Mouse (Mus musculus) C2C12 (cell line): ENCODE results near the gene Tcaf2. TPM values are rescaled to one million over a fixed set of nuclear protein-coding genes. Genes with fewer than 3 reads are reported as not detected.

Experiments used
- H3K27me3 ChIP-seq: one replicate; pipeline ENCODE4 v1.6.1; 2011; ENCODE audit not compliant: control insufficient read depth, insufficient read depth, insufficient read length
- H3K36me3 ChIP-seq: one replicate; pipeline ENCODE4 v1.6.1; 2011; ENCODE audit not compliant: control insufficient read depth, insufficient read depth
- H3K4me3 ChIP-seq: one replicate; pipeline ENCODE4 v1.5.1; 2011; ENCODE audit warnings: mild to moderate bottlenecking, control low read depth; ENCODE audit not compliant: poor library complexity, insufficient read depth, severe bottlenecking
- H3K79me2 ChIP-seq: one replicate; pipeline ENCODE4 v1.6.1; 2011; ENCODE audit not compliant: control insufficient read depth, insufficient read depth
- H3K79me3 ChIP-seq: one replicate; pipeline ENCODE4 v1.6.1; 2011; ENCODE audit warnings: low read depth, control low read depth
- H3ac ChIP-seq: one replicate; pipeline ENCODE3; 2011; ENCODE audit warnings: low read depth; ENCODE audit not compliant: control insufficient read depth, insufficient read length
- CEBPB ChIP-seq: IDR thresholded peaks from one replicate; pipeline ENCODE4 v1.6.1; 2011; ENCODE audit warnings: low read depth, mild to moderate bottlenecking, control low read depth, moderate library complexity
- CTCF ChIP-seq: IDR thresholded peaks from one replicate; pipeline ENCODE4 v1.5.1; 2011; ENCODE audit not compliant: control insufficient read depth, insufficient read depth, insufficient read length
- FOSL1 ChIP-seq: IDR thresholded peaks from one replicate; pipeline ENCODE4 v1.8.0; 2011; ENCODE audit warnings: mild to moderate bottlenecking, low read length; ENCODE audit not compliant: poor library complexity, insufficient read depth, severe bottlenecking
- MAX ChIP-seq: IDR thresholded peaks from one replicate; pipeline ENCODE4 v1.6.1; 2011; ENCODE audit warnings: mild to moderate bottlenecking, control low read depth
- MYOD1 ChIP-seq: IDR thresholded peaks from one replicate; pipeline ENCODE4 v1.6.1; 2011; ENCODE audit warnings: low read depth; ENCODE audit not compliant: control insufficient read depth, insufficient read length
- MYOG ChIP-seq: IDR thresholded peaks from one replicate; pipeline ENCODE4 v1.6.1; 2011; ENCODE audit not compliant: control insufficient read depth, insufficient read length; ENCODE audit errors: extremely low read depth
- USF1 ChIP-seq: IDR thresholded peaks from one replicate; pipeline ENCODE4 v1.6.1; 2011; ENCODE audit warnings: low read depth, mild to moderate bottlenecking, control low read depth, moderate library complexity
- polyA plus RNA-seq: library from polyadenylated mRNA; unstranded; fragments of >200 nt; fragmentation: generic; extraction: Trizol; gene quantifications from one replicate; pipeline ENCODE4 v1.2.1, GENCODE M21; 2012; ENCODE audit warnings: missing spikeins

Gene Tcaf2
- polyA plus RNA-seq, 1 experiment = 4.3 TPM

DNA sequence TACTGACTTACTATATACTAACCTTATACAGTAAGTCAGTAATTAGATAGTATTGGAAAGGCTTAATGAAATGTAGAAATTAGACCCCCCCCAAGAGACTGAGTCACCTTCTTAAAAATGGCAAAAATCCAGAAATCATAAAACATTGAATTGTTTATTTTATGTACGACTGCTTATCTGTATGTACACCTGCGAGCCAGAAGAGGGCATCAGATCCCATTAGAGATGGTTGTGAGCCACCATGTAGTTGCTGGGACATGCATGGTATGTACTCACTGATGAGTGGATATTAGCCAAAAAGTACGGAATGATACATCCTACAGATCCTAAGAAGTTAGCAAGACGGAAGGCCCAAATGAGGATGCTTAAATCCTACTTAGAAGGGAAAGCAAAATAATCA, 13.7 kb downstream of the Tcaf2 start:
- no peak overlapping the region for H3K4me3 ChIP-seq
- H3K79me3 ChIP-seq = no peaks in the 10 kb centered on the region
- H3K27me3 ChIP-seq = no peaks in the 10 kb centered on the region
- no peak overlapping the region for H3ac ChIP-seq
- TF ChIP-seq USF1 = no peak
- TF ChIP-seq CEBPB = no peak
- TF ChIP-seq CTCF = no peak
- no peak for TF ChIP-seq MYOD1
- no peak for TF ChIP-seq FOSL1
- no peak for TF ChIP-seq MAX
- no peak for TF ChIP-seq MYOG
- no peaks in the 10 kb centered on the region for H3K36me3 ChIP-seq
- no peaks in the 10 kb centered on the region for H3K79me2 ChIP-seq

DNA sequence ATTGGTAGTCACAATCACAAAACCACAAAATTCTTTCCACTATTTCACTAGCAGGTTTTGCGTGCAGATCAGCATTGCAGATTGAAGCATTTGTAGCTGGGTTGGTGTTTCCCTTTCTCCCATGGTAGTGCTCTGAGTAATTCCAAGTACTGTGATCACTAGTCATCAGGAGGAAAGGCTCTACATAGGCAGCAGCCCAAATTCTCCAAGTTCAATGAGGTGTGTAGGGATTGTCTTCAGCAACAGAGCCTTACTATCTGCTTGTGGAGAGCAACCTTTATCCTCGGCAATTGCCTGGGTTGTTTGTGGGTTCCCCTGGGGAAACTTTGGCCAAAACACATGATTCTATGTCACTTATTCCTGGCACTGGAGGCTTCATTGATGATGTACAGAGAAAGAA, 28.1 kb downstream of the Tcaf2 start:
- H3K79me2 ChIP-seq = no peaks in the 10 kb centered on the region
- H3K4me3 ChIP-seq = no peak overlapping the region
- TF ChIP-seq USF1 (no peak), MYOD1 (no peak), FOSL1 (no peak), MAX (no peak), MYOG (no peak), CEBPB (no peak), CTCF (no peak)
- no peaks in the 10 kb centered on the region for H3K27me3 ChIP-seq
- no peaks in the 10 kb centered on the region for H3K79me3 ChIP-seq
- no peaks in the 10 kb centered on the region for H3K36me3 ChIP-seq
- H3ac ChIP-seq = no peak overlapping the region

DNA sequence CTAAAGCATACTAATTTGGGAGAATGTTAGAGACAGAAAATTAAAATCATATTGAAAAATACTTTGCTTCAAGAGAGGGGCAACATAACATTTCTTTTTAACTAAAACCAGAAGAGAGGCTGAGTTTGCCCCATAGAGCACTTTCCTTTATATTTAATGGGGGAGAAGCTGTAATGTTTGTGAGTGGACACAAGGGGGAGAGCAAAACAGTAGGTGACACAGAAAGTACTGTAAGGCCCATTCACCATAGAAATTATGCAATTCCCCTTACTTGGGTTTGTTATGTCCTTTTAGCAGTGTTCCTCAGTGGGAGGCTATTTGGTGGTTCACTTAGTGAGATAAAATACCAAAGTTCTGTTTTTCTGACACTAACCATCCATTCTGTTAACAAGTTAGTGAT, 32.8 kb downstream of the Tcaf2 start:
- TF ChIP-seq CEBPB (peak; percentile 46), FOSL1 (no peak)

GRCm38 (mm10) chr6:42610954-42611522, 34.0 kb downstream of the Tcaf2 start:
- H3ac ChIP-seq = no peak overlapping the region
- H3K27me3 ChIP-seq = no peaks in the 10 kb centered on the region
- H3K4me3 ChIP-seq = no peak overlapping the region
- TF ChIP-seq USF1 (no peak), MAX (no peak), CTCF (no peak), MYOD1 (no peak), MYOG (no peak), FOSL1 (no peak), CEBPB (no peak)
- no peaks in the 10 kb centered on the region for H3K36me3 ChIP-seq
- H3K79me2 ChIP-seq = no peaks in the 10 kb centered on the region
- H3K79me3 ChIP-seq = no peaks in the 10 kb centered on the region

More for the DNA sequence above, 32.8 kb downstream of the Tcaf2 start:
- Histone ChIP-seq H3K79me3 (no peaks in the 10 kb centered on the region), H3K4me3 (no peak overlapping the region), H3K27me3 (no peaks in the 10 kb centered on the region), H3ac (no peak overlapping the region), H3K36me3 (no peaks in the 10 kb centered on the region), H3K79me2 (no peaks in the 10 kb centered on the region)

- H3K79me3 ChIP-seq = no peaks in the 10 kb centered on the region
- no peaks in the 10 kb centered on the region for H3K36me3 ChIP-seq
- TF ChIP-seq MYOG = no peak
- peaks cover 5% of the 10 kb centered on the region for H3K27me3 ChIP-seq
- H3ac ChIP-seq = no peak within 1 kb of the TSS
- H3K79me2 ChIP-seq = no peaks in the 10 kb centered on the region
- no peak within 1 kb of the TSS for H3K4me3 ChIP-seq
Measured at GRCm38 (mm10) chr6:42597592-42597991, 47.5 kb downstream of the Tcaf2 start, which contains the start of gene Tcaf3. TSS of gene Tcaf3 (minus strand) at chr6:42597692.

DNA sequence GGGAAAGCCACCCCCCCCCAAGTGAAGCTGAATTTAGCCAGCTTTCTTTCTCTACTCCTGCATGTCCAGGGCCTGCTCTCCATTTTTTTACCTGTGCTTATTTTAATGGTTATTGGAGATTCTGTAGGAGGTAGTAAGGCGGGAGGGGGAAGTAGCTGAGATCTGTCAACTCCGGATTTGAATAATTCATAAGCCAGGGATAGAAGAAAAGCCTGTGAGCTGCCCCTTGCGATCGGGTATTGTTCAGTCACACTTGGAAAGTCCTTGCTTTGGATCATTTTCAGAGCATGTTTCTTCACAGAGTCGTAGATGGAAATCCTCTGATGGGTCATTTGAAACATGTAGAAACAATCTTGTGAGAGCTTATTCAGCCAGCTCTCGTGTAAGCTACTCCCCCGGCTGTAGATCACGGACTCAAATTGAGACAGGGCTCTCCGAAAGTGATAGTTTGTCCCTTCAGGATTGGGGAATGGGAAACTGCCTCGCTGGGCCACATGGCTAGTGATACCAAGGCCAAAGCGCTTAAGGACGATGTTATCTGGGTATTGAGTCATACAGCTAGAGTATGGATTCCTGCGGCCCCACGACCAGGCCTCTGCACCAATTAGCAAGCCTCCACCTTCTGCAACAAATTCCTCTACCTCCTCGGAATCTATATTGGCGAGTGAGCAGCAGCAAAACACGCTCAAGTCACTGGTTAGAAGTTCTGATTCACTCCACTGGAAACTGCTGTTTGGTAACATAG, 51.7 kb downstream of the Tcaf2 start:
- no peaks in the 10 kb centered on the region for H3K79me2 ChIP-seq
- no peak overlapping the region for H3K4me3 ChIP-seq
- no peak overlapping the region for H3ac ChIP-seq
- no peaks in the 10 kb centered on the region for H3K36me3 ChIP-seq
- H3K27me3 ChIP-seq = peaks cover 5% of the 10 kb centered on the region
- TF ChIP-seq MAX (no peak), CEBPB (no peak), MYOD1 (no peak)
- no peaks in the 10 kb centered on the region for H3K79me3 ChIP-seq
